Mouse (Mus musculus): ENCODE results near the gene Atp2b4. TPM values are rescaled to one million over a fixed set of nuclear protein-coding genes. Genes with fewer than 3 reads are reported as not detected.

Atp2b4 gene
- polyA plus RNA-seq, 1 experiment from 2014 or later, result 7.7 TPM

- Histone ChIP-seq H3K4me3 (ENCODE audit: low read length) (no peak overlapping the region), H3K4me2 (ENCODE audit: low read depth, low read length) (no peak overlapping the region), H3K36me3 (ENCODE audit: control insufficient read depth, insufficient read depth, low read length) (no peaks in the 10 kb centered on the region), H3K27ac (ENCODE audit: low read length) (no peak overlapping the region), H3K9me3 (ENCODE audit: control insufficient read depth, low read length) (no peaks in the 10 kb centered on the region), H3K9ac (ENCODE audit: low read length) (no peak overlapping the region), H3K4me1 (replicated peaks; ENCODE audit: control insufficient read depth, insufficient read depth, low read length) (peaks cover 5% of the 10 kb centered on the region; the same call in 1 of the 2 replicates), H3K27me3 (ENCODE audit: control insufficient read depth, insufficient read depth, low read depth, low read length) (no peaks in the 10 kb centered on the region)
- WGBS, result 54% methylated on average over 7 of the region's 7 CpGs
- no peak for ATAC-seq (ENCODE audit: low read depth)
Observed at GRCm38 (mm10) chr1:133826193-133826592, 25.4 kb upstream of the Atp2b4 start.

- H3K27me3 ChIP-seq (ENCODE audit: control insufficient read depth, insufficient read depth, low read depth, low read length), result no peaks in the 10 kb centered on the region
- no peak overlapping the region for H3K9ac ChIP-seq (ENCODE audit: low read length)
- no peaks in the 10 kb centered on the region for H3K36me3 ChIP-seq (ENCODE audit: control insufficient read depth, insufficient read depth, low read length)
- no peak overlapping the region for H3K4me2 ChIP-seq (ENCODE audit: low read depth, low read length)
- no peak overlapping the region for H3K27ac ChIP-seq (ENCODE audit: low read length)
- WGBS, result 17% methylated on average over 8 of the region's 8 CpGs
- no peak; the same call in 1 of the 2 replicates for ATAC-seq (ENCODE audit: low read depth)
- H3K4me3 ChIP-seq (ENCODE audit: low read length), result no peak overlapping the region
- H3K4me1 ChIP-seq (replicated peaks; ENCODE audit: control insufficient read depth, insufficient read depth, low read length), result peaks cover 5% of the 10 kb centered on the region; the same call in 1 of the 2 replicates
- no peaks in the 10 kb centered on the region for H3K9me3 ChIP-seq (ENCODE audit: control insufficient read depth, low read length)
Observed at GRCm38 (mm10) chr1:133825543-133825942, 24.7 kb upstream of the Atp2b4 start.

GRCm38 (mm10) chr1:133825140-133825539 is 24.3 kb upstream of the Atp2b4 start:
- H3K27me3 ChIP-seq (ENCODE audit: control insufficient read depth, insufficient read depth, low read depth, low read length), result no peaks in the 10 kb centered on the region
- H3K36me3 ChIP-seq (ENCODE audit: control insufficient read depth, insufficient read depth, low read length), result no peaks in the 10 kb centered on the region
- H3K4me1 ChIP-seq (replicated peaks; ENCODE audit: control insufficient read depth, insufficient read depth, low read length), result peaks cover 5% of the 10 kb centered on the region; the same call in 1 of the 2 replicates
- no peak overlapping the region for H3K4me2 ChIP-seq (ENCODE audit: low read depth, low read length)
- H3K9ac ChIP-seq (ENCODE audit: low read length), result no peak overlapping the region
- H3K27ac ChIP-seq (ENCODE audit: low read length), result no peak overlapping the region
- no peaks in the 10 kb centered on the region for H3K9me3 ChIP-seq (ENCODE audit: control insufficient read depth, low read length)
- H3K4me3 ChIP-seq (ENCODE audit: low read length), result no peak overlapping the region
- ATAC-seq (ENCODE audit: low read depth), result no peak
- WGBS, result 79% methylated on average over 2 of the region's 2 CpGs

GRCm38 (mm10) chr1:133821144-133821543 is 20.3 kb upstream of the Atp2b4 start:
- no peaks in the 10 kb centered on the region for H3K36me3 ChIP-seq (ENCODE audit: control insufficient read depth, insufficient read depth, low read length)
- H3K9me3 ChIP-seq (ENCODE audit: control insufficient read depth, low read length), result no peaks in the 10 kb centered on the region
- H3K4me2 ChIP-seq (ENCODE audit: low read depth, low read length), result no peak overlapping the region
- WGBS, result 35% methylated on average over 5 of the region's 5 CpGs
- no peak; the same call in 1 of the 2 replicates for ATAC-seq (ENCODE audit: low read depth)
- H3K4me3 ChIP-seq (ENCODE audit: low read length), result no peak overlapping the region
- peaks cover 5% of the 10 kb centered on the region; the same call in 1 of the 2 replicates for H3K4me1 ChIP-seq (replicated peaks; ENCODE audit: control insufficient read depth, insufficient read depth, low read length)
- H3K27ac ChIP-seq (ENCODE audit: low read length), result no peak overlapping the region
- H3K9ac ChIP-seq (ENCODE audit: low read length), result no peak overlapping the region
- no peaks in the 10 kb centered on the region for H3K27me3 ChIP-seq (ENCODE audit: control insufficient read depth, insufficient read depth, low read depth, low read length)

GRCm38 (mm10) chr1:133820100-133820499 is 19.3 kb upstream of the Atp2b4 start:
- no peak for ATAC-seq (ENCODE audit: low read depth)
- Histone ChIP-seq H3K4me2 (ENCODE audit: low read depth, low read length) (no peak overlapping the region), H3K27ac (ENCODE audit: low read length) (no peak overlapping the region), H3K4me1 (replicated peaks; ENCODE audit: control insufficient read depth, insufficient read depth, low read length) (peaks cover 5% of the 10 kb centered on the region; the same call in 1 of the 2 replicates), H3K9me3 (ENCODE audit: control insufficient read depth, low read length) (no peaks in the 10 kb centered on the region), H3K9ac (ENCODE audit: low read length) (no peak overlapping the region), H3K27me3 (ENCODE audit: control insufficient read depth, insufficient read depth, low read depth, low read length) (no peaks in the 10 kb centered on the region), H3K4me3 (ENCODE audit: low read length) (no peak overlapping the region), H3K36me3 (ENCODE audit: control insufficient read depth, insufficient read depth, low read length) (no peaks in the 10 kb centered on the region)
- 54% methylated on average over 2 of the region's 2 CpGs for WGBS

- Histone ChIP-seq H3K27ac (ENCODE audit: low read length) (no peak overlapping the region), H3K9me3 (ENCODE audit: control insufficient read depth, low read length) (no peaks in the 10 kb centered on the region), H3K4me3 (ENCODE audit: low read length) (no peak overlapping the region), H3K4me2 (ENCODE audit: low read depth, low read length) (no peak overlapping the region), H3K27me3 (ENCODE audit: control insufficient read depth, insufficient read depth, low read depth, low read length) (no peaks in the 10 kb centered on the region), H3K9ac (ENCODE audit: low read length) (no peak overlapping the region), H3K4me1 (replicated peaks; ENCODE audit: control insufficient read depth, insufficient read depth, low read length) (peaks cover 5% of the 10 kb centered on the region; the same call in 1 of the 2 replicates), H3K36me3 (ENCODE audit: control insufficient read depth, insufficient read depth, low read length) (no peaks in the 10 kb centered on the region)
- WGBS, result 69% methylated on average over 2 of the region's 2 CpGs
- ATAC-seq (ENCODE audit: low read depth), result no peak
Observed at GRCm38 (mm10) chr1:133818531-133818930, 17.7 kb upstream of the Atp2b4 start.

- no peaks in the 10 kb centered on the region for H3K9me3 ChIP-seq (ENCODE audit: control insufficient read depth, low read length)
- H3K36me3 ChIP-seq (ENCODE audit: control insufficient read depth, insufficient read depth, low read length), result no peaks in the 10 kb centered on the region
- no peak for ATAC-seq (ENCODE audit: low read depth)
- H3K27me3 ChIP-seq (ENCODE audit: control insufficient read depth, insufficient read depth, low read depth, low read length), result no peaks in the 10 kb centered on the region
- WGBS, result 54% methylated on average over 12 of the region's 12 CpGs
- no peak overlapping the region for H3K4me3 ChIP-seq (ENCODE audit: low read length)
- H3K4me1 ChIP-seq (replicated peaks; ENCODE audit: control insufficient read depth, insufficient read depth, low read length), result no peaks in the 10 kb centered on the region
- no peak overlapping the region for H3K27ac ChIP-seq (ENCODE audit: low read length)
- H3K9ac ChIP-seq (ENCODE audit: low read length), result no peak overlapping the region
- no peak overlapping the region for H3K4me2 ChIP-seq (ENCODE audit: low read depth, low read length)
Observed at GRCm38 (mm10) chr1:133815747-133816491, 15.1 kb upstream of the Atp2b4 start.

- Histone ChIP-seq H3K4me1 (replicated peaks; ENCODE audit: control insufficient read depth, insufficient read depth, low read length) (no peaks in the 10 kb centered on the region), H3K9me3 (ENCODE audit: control insufficient read depth, low read length) (no peaks in the 10 kb centered on the region), H3K9ac (ENCODE audit: low read length) (no peak overlapping the region), H3K36me3 (ENCODE audit: control insufficient read depth, insufficient read depth, low read length) (no peaks in the 10 kb centered on the region), H3K27ac (ENCODE audit: low read length) (no peak overlapping the region), H3K4me3 (ENCODE audit: low read length) (no peak overlapping the region), H3K4me2 (ENCODE audit: low read depth, low read length) (no peak overlapping the region), H3K27me3 (ENCODE audit: control insufficient read depth, insufficient read depth, low read depth, low read length) (no peaks in the 10 kb centered on the region)
- no peak for ATAC-seq (ENCODE audit: low read depth)
- WGBS, result 65% methylated on average over 5 of the region's 5 CpGs
Observed at GRCm38 (mm10) chr1:133809376-133809775, 8.5 kb upstream of the Atp2b4 start.

- H3K27ac ChIP-seq (ENCODE audit: low read length), result no peak overlapping the region
- H3K27me3 ChIP-seq (ENCODE audit: control insufficient read depth, insufficient read depth, low read depth, low read length), result no peaks in the 10 kb centered on the region
- H3K4me1 ChIP-seq (replicated peaks; ENCODE audit: control insufficient read depth, insufficient read depth, low read length), result no peaks in the 10 kb centered on the region
- no peak overlapping the region for H3K9ac ChIP-seq (ENCODE audit: low read length)
- 73% methylated on average over 8 of the region's 8 CpGs for WGBS
- ATAC-seq (ENCODE audit: low read depth), result no peak
- no peak overlapping the region for H3K4me2 ChIP-seq (ENCODE audit: low read depth, low read length)
- H3K36me3 ChIP-seq (ENCODE audit: control insufficient read depth, insufficient read depth, low read length), result no peaks in the 10 kb centered on the region
- H3K4me3 ChIP-seq (ENCODE audit: low read length), result no peak overlapping the region
- no peaks in the 10 kb centered on the region for H3K9me3 ChIP-seq (ENCODE audit: control insufficient read depth, low read length)
Observed at GRCm38 (mm10) chr1:133808020-133808419, 7.2 kb upstream of the Atp2b4 start.

Data from lung, embryonic 16.5 days (tissue).